Mouse (Mus musculus) megakaryocyte, embryonic 14.5 days (primary cell): ENCODE results near the gene Zcchc10.

Experiments
- FLI1 ChIP-seq: IDR thresholded peaks from 2 replicates; pipeline ENCODE4 v1.6.1; 2012; ENCODE audit warnings: low read length, inconsistent platforms, mixed read lengths
- GATA1 ChIP-seq: IDR thresholded peaks from 3 replicates; pipeline ENCODE4 v1.6.1; 2012; ENCODE audit warnings: mixed read lengths, low read length, inconsistent platforms, borderline replicate concordance

GRCm38 (mm10) chr11:53351224-53351942 is 26.9 kb downstream of the Zcchc10 start:
- no peak for TF ChIP-seq GATA1
- no peak for TF ChIP-seq FLI1
